ENCODE assay signal across 9 mouse cellular contexts in genomic region chr8:120309326-120309725, GRCm38 (mm10).
DNase-seq lines count a peak whose midpoint lies in the region; ATAC-seq lines count a peak whose summit lies in the region.
"Had no signal": no experiment of that assay in that cellular context is flagged by ENCODE, and none has a peak within 500 bp of the region (broad histone marks: within the 10 kb centered on the region; RNA-seq: fewer than 3 reads in every experiment).

No protein-coding gene starts in this region.

- H3K4me2 ChIP-seq in forebrain, embryonic 13.5 days, result 0 out of 2 replicates have a peak overlapping the region, but pooled peaks have one; percentile 4
- H3K4me2 ChIP-seq in hindbrain, embryonic 13.5 days, result no peak overlapping the region
- H3K4me2 ChIP-seq: heart, embryonic 15.5 days had no signal

- H3K9ac ChIP-seq in forebrain, embryonic 13.5 days, result no peak overlapping the region
- H3K9ac ChIP-seq in hindbrain, embryonic 13.5 days, result no peak overlapping the region
- H3K9ac ChIP-seq: heart, embryonic 15.5 days had no signal

- DNase-seq in right cerebral cortex, postnatal 14 days, result peak; percentile 52
- no peak for DNase-seq in right cerebral cortex, postnatal 36 days (ENCODE audit: low spot score in 2 of 2)
- peak; percentile 83 for DNase-seq in midbrain, embryonic 10.5 days (ENCODE audit: low spot score)
- no peak for DNase-seq in natural killer cell, adult 2 months (ENCODE audit: low spot score in 2 of 2)
- DNase-seq in spleen, postnatal 4 days (ENCODE audit: low spot score in 2 of 2), result no peak
- DNase-seq in thymus, postnatal 25 days, result no peak

- no peak overlapping the region for H3K4me3 ChIP-seq in forebrain, embryonic 13.5 days
- H3K4me3 ChIP-seq in hindbrain, embryonic 13.5 days, result no peak overlapping the region
- H3K4me3 ChIP-seq in midbrain, embryonic 10.5 days, result peak overlapping the region; percentile 18; the same call in 1 of the 2 replicates
- H3K4me3 ChIP-seq: heart, embryonic 15.5 days had no signal

- WGBS in forebrain, embryonic 13.5 days, result 28% methylated on average over 18 of the region's 18 CpGs
- 35% methylated on average over 18 of the region's 18 CpGs for WGBS in hindbrain, embryonic 13.5 days
- WGBS in midbrain, embryonic 10.5 days, result 49% methylated on average over 18 of the region's 18 CpGs

- peak overlapping the region; percentile 88 for H3K27ac ChIP-seq in forebrain, embryonic 13.5 days
- peak overlapping the region; percentile 86 for H3K27ac ChIP-seq in hindbrain, embryonic 13.5 days
- peak overlapping the region; percentile 84 for H3K27ac ChIP-seq in midbrain, embryonic 10.5 days (replicated peaks)
- H3K27ac ChIP-seq: heart, embryonic 15.5 days had no signal

- H3K36me3 ChIP-seq in forebrain, embryonic 13.5 days (ENCODE audit: poor library complexity, severe bottlenecking), result no peaks in the 10 kb centered on the region
- H3K36me3 ChIP-seq in hindbrain, embryonic 13.5 days, result no peaks in the 10 kb centered on the region
- H3K36me3 ChIP-seq in midbrain, embryonic 10.5 days, result no peaks in the 10 kb centered on the region
- H3K36me3 ChIP-seq: heart, embryonic 15.5 days had no signal

- no peaks in the 10 kb centered on the region for H3K9me3 ChIP-seq in forebrain, embryonic 13.5 days (replicated peaks)
- H3K9me3 ChIP-seq in hindbrain, embryonic 13.5 days, result no peaks in the 10 kb centered on the region
- H3K9me3 ChIP-seq in midbrain, embryonic 10.5 days (replicated peaks), result no peaks in the 10 kb centered on the region
- H3K9me3 ChIP-seq: heart, embryonic 15.5 days had no signal

- ATAC-seq in forebrain, embryonic 13.5 days, result peak; percentile 80
- ATAC-seq in hindbrain, embryonic 13.5 days (ENCODE audit: low FRiP score), result 0 out of 2 replicates have a peak, but pooled peaks have one; percentile 21

- H3K27me3 ChIP-seq in forebrain, embryonic 13.5 days, result peaks cover 22% of the 10 kb centered on the region
- H3K27me3 ChIP-seq in hindbrain, embryonic 13.5 days, result peaks cover 19% of the 10 kb centered on the region
- peaks cover 91% of the 10 kb centered on the region for H3K27me3 ChIP-seq in midbrain, embryonic 10.5 days (ENCODE audit: low read depth, poor library complexity, severe bottlenecking)

- peaks cover 61% of the 10 kb centered on the region for H3K4me1 ChIP-seq in forebrain, embryonic 13.5 days
- peaks cover 56% of the 10 kb centered on the region for H3K4me1 ChIP-seq in hindbrain, embryonic 13.5 days (replicated peaks)
- H3K4me1 ChIP-seq in midbrain, embryonic 10.5 days, result peaks cover 92% of the 10 kb centered on the region

Comparison
In these comparisons a context has a peak if more than half of its experiments do, and no peak if none do; other contexts are left out.
1. DNase-seq: peak in right cerebral cortex, postnatal 14 days (single experiment) and midbrain, embryonic 10.5 days (single experiment); none in right cerebral cortex, postnatal 36 days (0 of 2), natural killer cell, adult 2 months (0 of 2), spleen, postnatal 4 days (0 of 2) and thymus, postnatal 25 days (single experiment).
2. Peak in every context shown above with its lines, with median percentiles within 50 percentile points of each other: H3K27ac ChIP-seq.